Mouse (Mus musculus): ENCODE measurements around the gene Lipa. TPM values are rescaled to one million over a fixed set of nuclear protein-coding genes. Genes with fewer than 3 reads are reported as not detected.
A peak's percentile ranks its signal among the peaks of the same experiment; 100 is the strongest.

The Lipa gene
- polyA plus RNA-seq (2015; fragmentation: Nextera tagmentation; extraction: Ambion mirVana): 29.8 and 32.5 TPM in 2 replicates

DNA sequence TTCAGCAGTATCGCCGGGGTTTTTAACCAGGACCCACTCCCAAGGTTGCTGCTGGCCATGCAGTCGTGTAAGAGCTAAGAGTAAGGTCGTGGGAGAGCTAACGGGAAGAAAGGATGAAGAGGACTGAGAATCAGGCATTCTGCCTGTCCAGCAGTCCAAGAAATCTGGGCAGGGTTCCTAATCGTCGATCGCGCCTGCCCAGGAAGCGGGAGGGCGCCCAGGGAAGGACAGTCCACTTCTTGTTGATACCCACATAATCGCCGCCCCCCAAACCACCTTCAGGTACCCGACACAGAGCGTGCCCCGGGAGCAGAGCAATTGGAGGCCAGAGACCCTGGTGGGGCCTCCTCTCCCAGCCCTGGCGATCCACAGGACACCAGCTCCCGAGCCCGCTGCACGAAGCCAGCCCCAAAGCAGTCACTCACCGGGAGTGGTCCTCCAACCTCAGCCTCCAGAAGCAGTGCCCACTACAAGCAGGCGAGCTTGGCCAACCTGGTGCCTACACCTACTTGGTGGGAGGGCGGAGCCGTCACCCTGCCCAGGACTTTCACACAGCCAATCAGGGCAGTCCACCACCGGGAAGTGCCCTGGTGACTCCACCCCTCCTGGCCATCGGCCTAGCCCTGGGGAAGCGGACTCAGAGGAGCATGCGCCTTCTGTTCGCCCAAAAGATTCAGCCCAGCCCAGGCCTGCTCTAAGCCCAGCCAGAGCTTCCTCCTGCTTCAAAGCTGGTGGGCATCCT, at the start of gene Lipa:
Lipa (minus strand) TSS at position 534 of the 742 bp plus-strand sequence.
- Histone ChIP-seq H3K4me2 (peak within 1 kb of the TSS; percentile 75), H3K4me1 (peaks cover 7% of the 10 kb centered on the region; the same call in 1 of the 2 replicates), H3K27ac (peak within 1 kb of the TSS; percentile 49; the same call in 1 of the 2 replicates), H3K9me3 (no peaks in the 10 kb centered on the region), H3K36me3 (no peaks in the 10 kb centered on the region), H3K27me3 (replicated peaks) (no peaks in the 10 kb centered on the region), H3K4me3 (replicated peaks) (peak within 1 kb of the TSS; percentile 68), H3K9ac (peak within 1 kb of the TSS; percentile 37; the same call in 1 of the 2 replicates)
- WGBS: 0% methylated on average over 29 of the region's 29 CpGs
- ATAC-seq (ENCODE audit: insufficient read depth, low FRiP score, low read depth): peak; percentile 100

DNA sequence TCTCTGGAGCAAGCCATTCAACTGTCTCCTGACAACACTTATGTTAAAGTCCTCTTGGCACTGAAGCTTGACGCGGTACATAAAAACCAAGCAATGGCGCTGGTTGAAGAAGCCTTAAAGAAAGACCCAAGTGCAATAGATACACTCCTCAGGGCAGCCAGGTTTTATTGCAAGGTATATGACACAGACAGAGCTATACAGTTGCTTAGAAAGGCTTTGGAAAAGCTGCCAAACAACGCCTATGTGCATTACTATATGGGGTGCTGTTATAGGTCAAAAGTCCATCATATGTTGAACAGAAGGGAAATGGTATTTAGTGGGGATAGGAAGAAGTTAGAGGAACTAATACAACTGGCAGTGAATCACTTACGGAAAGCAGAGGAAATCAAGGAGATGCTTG, 46.4 kb upstream of the Lipa start:
- Histone ChIP-seq H3K27ac (no peak overlapping the region), H3K36me3 (no peaks in the 10 kb centered on the region), H3K27me3 (replicated peaks) (no peaks in the 10 kb centered on the region), H3K9ac (no peak overlapping the region), H3K4me2 (no peak overlapping the region), H3K4me3 (replicated peaks) (no peak overlapping the region), H3K4me1 (no peaks in the 10 kb centered on the region), H3K9me3 (no peaks in the 10 kb centered on the region)
- WGBS: 94% methylated on average over 5 of the region's 5 CpGs
- no peak for ATAC-seq (ENCODE audit: insufficient read depth, low FRiP score, low read depth)

DNA sequence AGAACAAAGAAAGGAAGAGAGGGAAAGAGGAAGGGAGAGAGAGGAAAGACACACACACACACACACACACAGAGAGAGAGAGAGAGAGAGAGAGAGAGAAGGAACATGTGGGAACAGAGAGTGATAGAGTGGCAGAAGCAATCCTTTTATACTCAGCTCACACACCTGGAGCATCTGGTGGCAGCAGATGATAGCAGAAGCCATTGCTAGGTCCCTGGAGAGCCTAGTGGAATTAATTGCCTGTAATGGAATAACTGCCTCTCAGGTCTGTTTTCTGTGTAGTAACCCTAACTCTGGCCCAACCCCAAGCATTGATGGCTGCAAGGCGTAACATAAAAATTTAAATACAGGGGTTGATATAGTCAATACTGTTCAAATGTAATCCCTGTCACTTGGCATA, 43.8 kb upstream of the Lipa start:
- Histone ChIP-seq H3K9me3 (no peaks in the 10 kb centered on the region), H3K9ac (no peak overlapping the region), H3K4me3 (replicated peaks) (no peak overlapping the region), H3K36me3 (no peaks in the 10 kb centered on the region), H3K27ac (no peak overlapping the region), H3K4me1 (no peaks in the 10 kb centered on the region), H3K4me2 (no peak overlapping the region), H3K27me3 (replicated peaks) (no peaks in the 10 kb centered on the region)
- 88% methylated on average over 1 of the region's 1 CpGs for WGBS
- no peak for ATAC-seq (ENCODE audit: insufficient read depth, low FRiP score, low read depth)

DNA sequence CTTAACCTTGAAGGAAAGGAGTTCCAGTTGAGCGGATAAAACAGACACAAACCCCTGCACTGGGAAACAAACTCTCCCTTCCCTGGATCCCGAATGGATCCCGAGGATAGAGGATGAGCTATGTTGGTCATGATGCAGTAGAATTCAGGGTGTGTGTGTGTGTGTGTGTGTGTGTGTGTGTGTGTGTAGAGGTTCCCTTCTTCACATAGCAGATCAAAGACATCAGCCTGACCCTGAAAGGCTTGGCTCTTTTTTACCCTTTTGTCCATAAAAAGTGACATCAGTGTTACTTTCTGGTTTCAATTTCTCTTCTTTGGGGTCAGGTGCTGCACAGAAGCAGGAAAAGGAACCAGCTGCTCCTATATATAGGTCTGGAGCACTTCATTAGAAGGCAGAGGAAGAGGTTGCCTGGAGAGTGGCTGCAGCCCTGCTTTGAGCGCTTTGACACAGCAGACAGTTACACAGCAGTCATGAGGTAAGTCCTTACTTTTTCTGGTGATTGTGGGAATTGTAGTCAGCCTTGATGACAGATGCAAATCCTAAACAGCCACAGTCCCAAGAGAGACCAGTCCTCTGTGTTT, 42.7 kb upstream of the Lipa start:
- WGBS: 69% methylated on average over 4 of the region's 4 CpGs

DNA sequence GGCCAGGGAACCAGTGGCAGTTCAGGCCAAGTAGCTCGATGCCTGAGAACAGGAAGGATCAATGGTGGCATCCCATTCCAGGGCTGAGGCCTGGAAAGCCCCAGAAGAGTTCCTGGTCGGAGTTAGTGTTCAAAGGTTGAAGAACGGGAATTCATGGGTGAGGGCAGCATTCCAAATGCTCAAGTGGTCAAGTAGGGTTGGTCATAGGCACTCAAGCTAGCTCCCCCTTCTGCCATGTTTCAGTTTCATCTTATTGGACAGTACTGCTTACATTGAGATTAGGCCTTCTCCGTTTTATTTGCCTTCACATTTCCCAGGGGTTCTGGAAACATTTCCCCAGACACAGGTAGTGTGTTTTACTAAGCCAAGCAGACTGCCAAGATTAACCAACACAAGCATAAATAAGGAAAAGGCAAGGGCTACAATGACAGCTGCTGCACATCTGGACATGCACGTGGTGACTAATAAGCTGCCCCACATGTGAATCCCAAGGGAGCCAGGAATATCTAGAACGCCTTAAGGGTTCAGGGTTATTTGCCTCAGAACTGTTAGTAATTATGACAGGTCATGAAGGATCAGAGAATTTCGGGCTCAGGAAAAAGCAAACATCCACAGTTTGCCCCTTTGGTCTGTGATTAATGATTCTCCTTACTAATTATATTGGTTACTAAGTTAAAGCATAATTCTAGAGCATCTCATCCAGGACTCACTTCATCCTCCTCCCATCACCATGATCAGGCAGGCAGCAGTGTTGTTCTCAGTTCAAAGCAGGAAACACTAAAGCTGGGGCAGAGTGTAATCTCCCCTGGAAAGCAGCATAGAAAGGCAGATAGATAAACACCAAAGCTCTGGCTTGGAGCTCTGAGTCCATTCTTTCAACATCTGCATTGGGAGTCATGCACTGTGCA, 42.0 kb upstream of the Lipa start:
- Histone ChIP-seq H3K27me3 (replicated peaks) (no peaks in the 10 kb centered on the region), H3K4me3 (replicated peaks) (no peak overlapping the region), H3K9me3 (no peaks in the 10 kb centered on the region), H3K4me1 (no peaks in the 10 kb centered on the region), H3K36me3 (no peaks in the 10 kb centered on the region), H3K9ac (no peak overlapping the region), H3K27ac (no peak overlapping the region), H3K4me2 (no peak overlapping the region)
- WGBS: 56% methylated on average over 7 of the region's 7 CpGs
- ATAC-seq (ENCODE audit: insufficient read depth, low FRiP score, low read depth): no peak

More for the DNA sequence above, 42.7 kb upstream of the Lipa start:
- H3K4me2 ChIP-seq: no peak overlapping the region
- no peak for ATAC-seq (ENCODE audit: insufficient read depth, low FRiP score, low read depth)
- H3K4me3 ChIP-seq (replicated peaks): no peak overlapping the region
- H3K27me3 ChIP-seq (replicated peaks): no peaks in the 10 kb centered on the region
- H3K4me1 ChIP-seq: no peaks in the 10 kb centered on the region
- H3K36me3 ChIP-seq: no peaks in the 10 kb centered on the region
- H3K9me3 ChIP-seq: no peaks in the 10 kb centered on the region
- H3K9ac ChIP-seq: no peak overlapping the region
- no peak overlapping the region for H3K27ac ChIP-seq

DNA sequence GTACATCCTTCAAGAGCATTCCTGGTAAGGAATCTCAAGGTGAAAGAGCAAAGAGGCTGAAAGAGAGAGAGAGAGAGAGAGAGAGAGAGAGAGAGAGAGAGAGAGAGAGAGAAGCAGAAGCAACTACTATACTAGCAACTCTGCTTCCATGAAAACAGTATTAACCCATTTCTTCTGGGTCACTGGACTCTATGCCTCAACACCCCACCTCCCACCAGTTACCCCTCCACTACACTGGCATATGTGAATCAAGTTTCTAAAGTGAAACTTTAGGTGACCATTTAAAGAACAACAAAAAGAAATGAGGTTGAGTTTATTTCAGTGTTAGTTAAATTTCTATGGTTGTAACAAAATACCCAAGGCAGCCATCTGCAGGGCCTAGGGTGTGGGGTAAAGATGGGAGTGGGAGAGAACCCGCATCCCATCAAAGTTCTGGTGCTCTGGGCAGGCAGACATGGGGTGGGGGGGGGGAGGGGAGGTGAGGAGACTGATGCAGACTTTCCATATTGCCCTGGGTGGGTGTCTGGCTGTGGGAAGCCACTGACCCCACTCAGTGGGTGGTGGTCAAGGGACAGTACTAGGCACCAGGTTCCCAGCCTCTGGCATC, 39.0 kb upstream of the Lipa start:
- Histone ChIP-seq H3K9me3 (no peaks in the 10 kb centered on the region), H3K27ac (no peak overlapping the region), H3K4me1 (no peaks in the 10 kb centered on the region), H3K36me3 (no peaks in the 10 kb centered on the region), H3K4me3 (replicated peaks) (no peak overlapping the region), H3K4me2 (no peak overlapping the region), H3K27me3 (replicated peaks) (no peaks in the 10 kb centered on the region), H3K9ac (no peak overlapping the region)
- ATAC-seq (ENCODE audit: insufficient read depth, low FRiP score, low read depth): no peak
- WGBS: 77% methylated on average over 1 of the region's 1 CpGs

DNA sequence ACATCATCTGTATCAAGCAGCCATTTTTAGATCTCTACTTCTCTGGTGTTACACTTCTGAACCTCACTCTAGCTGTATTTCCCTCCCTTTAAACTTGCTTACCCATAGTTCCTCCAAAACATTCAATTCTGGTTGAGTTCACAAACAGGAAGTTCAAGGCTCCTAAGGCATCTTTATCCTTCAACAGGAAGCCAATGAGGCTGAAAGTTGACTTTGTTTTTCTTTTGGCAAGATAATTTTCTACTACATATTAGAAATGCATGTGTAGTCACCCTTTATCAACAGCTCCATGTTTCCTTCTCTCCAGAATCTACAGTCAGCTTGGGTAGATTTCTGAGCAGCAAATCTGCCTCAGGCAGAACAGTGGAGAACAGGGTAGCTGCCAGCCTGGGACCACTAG, 35.3 kb upstream of the Lipa start:
- no peaks in the 10 kb centered on the region for H3K9me3 ChIP-seq
- no peaks in the 10 kb centered on the region for H3K27me3 ChIP-seq (replicated peaks)
- no peaks in the 10 kb centered on the region for H3K4me1 ChIP-seq
- H3K27ac ChIP-seq: no peak overlapping the region
- ATAC-seq (ENCODE audit: insufficient read depth, low FRiP score, low read depth): no peak
- H3K36me3 ChIP-seq: no peaks in the 10 kb centered on the region
- H3K9ac ChIP-seq: no peak overlapping the region
- H3K4me3 ChIP-seq (replicated peaks): no peak overlapping the region
- H3K4me2 ChIP-seq: no peak overlapping the region

DNA sequence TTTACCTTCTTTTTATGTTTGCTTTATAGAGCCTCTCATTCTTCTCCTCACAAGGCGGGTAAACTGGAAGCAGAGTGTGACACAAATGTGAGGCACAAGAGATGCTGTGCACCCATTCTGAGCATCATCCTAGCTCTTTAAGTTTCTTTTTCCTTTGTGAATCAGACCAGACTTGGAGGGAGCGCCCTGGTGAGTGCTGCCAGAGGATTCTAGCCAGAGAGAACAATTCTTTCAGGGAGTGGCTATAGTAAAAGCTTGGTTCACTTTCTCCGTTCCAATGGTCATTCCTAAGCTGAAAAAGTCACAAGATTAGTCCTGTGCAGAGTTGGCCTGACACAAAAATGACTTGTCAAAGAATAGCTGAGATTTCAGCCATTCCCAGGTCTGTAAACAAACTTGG, 29.3 kb upstream of the Lipa start:
- no peaks in the 10 kb centered on the region for H3K36me3 ChIP-seq
- H3K4me3 ChIP-seq (replicated peaks): no peak overlapping the region
- no peaks in the 10 kb centered on the region for H3K9me3 ChIP-seq
- 56% methylated on average over 3 of the region's 3 CpGs for WGBS
- ATAC-seq (ENCODE audit: insufficient read depth, low FRiP score, low read depth): no peak
- no peaks in the 10 kb centered on the region for H3K4me1 ChIP-seq
- no peak overlapping the region for H3K27ac ChIP-seq
- no peak overlapping the region for H3K9ac ChIP-seq
- no peak overlapping the region for H3K4me2 ChIP-seq
- no peaks in the 10 kb centered on the region for H3K27me3 ChIP-seq (replicated peaks)

DNA sequence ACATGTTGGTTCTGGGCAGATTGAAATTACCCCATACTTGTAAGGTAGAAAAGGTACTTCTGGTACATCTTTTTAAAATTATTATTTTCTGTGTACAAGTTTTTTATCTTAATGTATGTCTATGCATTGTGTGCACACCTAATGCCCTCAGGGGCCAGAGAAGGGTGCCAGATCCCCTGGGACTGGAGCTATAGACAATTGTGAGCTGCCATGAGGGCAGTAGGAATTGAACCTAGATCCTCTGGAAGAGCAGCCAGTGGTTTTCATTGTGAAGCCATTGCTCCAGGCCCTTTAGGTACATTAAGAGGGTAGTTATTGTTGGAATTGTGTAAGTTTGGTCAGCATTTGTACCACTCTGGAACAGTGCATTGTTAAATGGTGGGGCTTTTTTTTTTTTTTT, 26.8 kb upstream of the Lipa start:
- no peak overlapping the region for H3K4me2 ChIP-seq
- no peak overlapping the region for H3K27ac ChIP-seq

DNA sequence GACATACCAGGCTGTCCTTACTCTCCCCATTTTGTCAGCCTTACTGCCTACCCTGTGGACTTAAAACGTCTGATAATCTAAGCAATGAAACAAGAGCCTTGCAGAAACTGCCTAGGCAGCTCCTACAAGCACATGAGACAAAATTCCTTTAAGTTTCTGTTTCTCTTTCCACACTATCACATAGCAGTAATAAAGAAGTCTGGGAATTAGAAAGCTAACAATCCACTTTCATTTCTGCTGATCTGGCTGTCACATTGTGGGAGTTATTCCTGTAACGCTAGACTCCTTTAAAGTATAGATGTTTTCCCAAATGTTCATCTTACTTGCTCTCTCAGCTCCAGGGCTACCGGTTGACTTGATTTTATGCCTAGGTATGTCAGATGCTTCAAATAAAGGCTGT, 26.2 kb upstream of the Lipa start:
- no peak overlapping the region for H3K4me2 ChIP-seq
- H3K27me3 ChIP-seq (replicated peaks): no peaks in the 10 kb centered on the region
- no peak overlapping the region for H3K9ac ChIP-seq
- no peak for ATAC-seq (ENCODE audit: insufficient read depth, low FRiP score, low read depth)
- no peak overlapping the region for H3K27ac ChIP-seq
- no peaks in the 10 kb centered on the region for H3K9me3 ChIP-seq
- H3K4me1 ChIP-seq: no peaks in the 10 kb centered on the region
- H3K4me3 ChIP-seq (replicated peaks): no peak overlapping the region
- 47% methylated on average over 3 of the region's 3 CpGs for WGBS
- no peaks in the 10 kb centered on the region for H3K36me3 ChIP-seq

More for the DNA sequence above, 26.8 kb upstream of the Lipa start:
- no peak for ATAC-seq (ENCODE audit: insufficient read depth, low FRiP score, low read depth)
- Histone ChIP-seq H3K27me3 (replicated peaks) (no peaks in the 10 kb centered on the region), H3K36me3 (no peaks in the 10 kb centered on the region), H3K4me3 (replicated peaks) (no peak overlapping the region), H3K9me3 (no peaks in the 10 kb centered on the region), H3K9ac (no peak overlapping the region), H3K4me1 (no peaks in the 10 kb centered on the region)

DNA sequence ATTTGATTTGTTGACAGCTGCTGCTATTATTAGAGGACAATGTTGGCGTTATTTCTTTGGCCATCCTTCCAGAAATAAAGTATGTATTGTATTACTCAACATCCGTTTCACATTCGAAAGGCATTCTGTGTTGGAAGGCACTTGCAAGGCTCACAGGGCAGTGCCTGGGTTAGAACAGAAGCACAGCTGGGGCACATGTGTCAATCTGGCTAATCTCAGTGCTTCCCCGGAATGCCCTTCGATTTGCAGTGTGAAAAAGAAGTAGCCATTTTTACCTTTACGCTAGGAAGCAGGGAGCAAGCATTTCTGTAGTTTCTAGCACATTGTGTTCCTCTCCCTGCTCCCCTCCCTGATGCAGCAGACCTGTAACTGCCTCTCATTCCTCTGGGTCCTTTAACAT, 25.7 kb upstream of the Lipa start:
- Histone ChIP-seq H3K9ac (no peak overlapping the region), H3K4me3 (replicated peaks) (no peak overlapping the region), H3K27ac (no peak overlapping the region), H3K36me3 (no peaks in the 10 kb centered on the region), H3K4me2 (no peak overlapping the region), H3K27me3 (replicated peaks) (no peaks in the 10 kb centered on the region), H3K4me1 (no peaks in the 10 kb centered on the region), H3K9me3 (no peaks in the 10 kb centered on the region)
- WGBS: 61% methylated on average over 6 of the region's 6 CpGs
- no peak for ATAC-seq (ENCODE audit: insufficient read depth, low FRiP score, low read depth)

DNA sequence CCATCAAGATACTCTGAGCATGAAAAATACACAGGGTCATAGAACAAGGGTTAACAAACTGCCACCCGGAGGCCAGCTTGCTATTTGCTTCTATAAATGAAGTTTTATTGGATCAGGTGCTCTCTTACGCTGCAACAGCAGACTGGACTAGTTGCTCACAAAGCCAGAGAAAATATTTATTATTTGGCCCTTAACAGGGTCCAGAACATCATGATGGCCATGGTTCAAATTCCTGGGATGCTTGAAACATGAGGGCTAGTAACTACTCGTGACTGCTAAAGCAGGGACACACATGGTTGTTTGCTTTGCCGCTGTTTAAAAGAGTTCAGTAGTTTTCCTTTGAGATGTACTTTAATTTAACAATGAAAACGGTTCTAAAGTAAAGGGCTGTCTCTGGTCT, 24.7 kb upstream of the Lipa start:
- ATAC-seq (ENCODE audit: insufficient read depth, low FRiP score, low read depth): no peak
- 44% methylated on average over 5 of the region's 5 CpGs for WGBS
- no peaks in the 10 kb centered on the region for H3K27me3 ChIP-seq (replicated peaks)
- no peaks in the 10 kb centered on the region for H3K36me3 ChIP-seq
- H3K27ac ChIP-seq: no peak overlapping the region
- no peak overlapping the region for H3K4me3 ChIP-seq (replicated peaks)
- no peaks in the 10 kb centered on the region for H3K4me1 ChIP-seq
- H3K4me2 ChIP-seq: peak overlapping the region; percentile 12
- H3K9ac ChIP-seq: no peak overlapping the region
- no peaks in the 10 kb centered on the region for H3K9me3 ChIP-seq
